Mouse (Mus musculus) small intestine, adult 2 months (tissue): ENCODE results near the gene Gcn1l1. TPM values are rescaled to one million over a fixed set of nuclear protein-coding genes. Genes with fewer than 3 reads are reported as not detected.
A peak's percentile ranks its signal among the peaks of the same experiment; 100 is the strongest.

Experiments
- H3K27ac ChIP-seq: fragments of 200-500 bp; 2 replicates; pipeline ENCODE4 v1.5.1; 2012; ENCODE audit warnings: low read depth, low read length, control low read depth, inconsistent platforms; ENCODE audit not compliant: insufficient read depth
- H3K27me3 ChIP-seq: fragments of 200-500 bp; 2 replicates; pipeline ENCODE4 v1.6.1; 2012; ENCODE audit warnings: mild to moderate bottlenecking, moderate library complexity, low read length, inconsistent platforms; ENCODE audit not compliant: control insufficient read depth, insufficient read depth
- H3K36me3 ChIP-seq: fragments of 200-500 bp; 2 replicates; pipeline ENCODE4 v1.6.1; 2012; ENCODE audit warnings: mild to moderate bottlenecking, low read length, control low read depth, inconsistent platforms; ENCODE audit not compliant: control insufficient read depth, insufficient read depth
- H3K4me1 ChIP-seq: fragments of 200-500 bp; 2 replicates; pipeline ENCODE4 v1.6.1; 2012; ENCODE audit warnings: low read length, inconsistent platforms, mixed read lengths; ENCODE audit not compliant: control insufficient read depth, insufficient read depth, insufficient read length
- H3K4me3 ChIP-seq: fragments of 200-500 bp; 2 replicates; pipeline ENCODE4 v1.5.1; 2012; ENCODE audit warnings: low read depth, mild to moderate bottlenecking, control low read depth, inconsistent platforms, low read length, moderate library complexity
- CTCF ChIP-seq: fragments of 200-500 bp; IDR thresholded peaks from 2 replicates; pipeline ENCODE4 v1.5.1; 2012; ENCODE audit warnings: low read depth, mild to moderate bottlenecking, control low read depth, inconsistent platforms, low read length, moderate library complexity, mixed read lengths; ENCODE audit not compliant: insufficient replicate concordance, insufficient read length; ENCODE audit errors: extremely low read depth
- POLR2A ChIP-seq: fragments of 200-500 bp; IDR thresholded peaks from 2 replicates; pipeline ENCODE4 v1.6.1; 2012; ENCODE audit warnings: low read depth, mild to moderate bottlenecking, control low read depth, inconsistent platforms, low read length, moderate library complexity
- WGBS: fragments of 180-500 bp; shearing (Covaris S2); methylation state at CpG from one replicate; pipeline ENCODE4 v1.1.7; 2018; 5-methylcytosine and 5-hydroxymethylcytosine counted together
- polyA plus RNA-seq: library from polyadenylated mRNA; depleted of rRNA; stranded (reverse); fragments of >200 nt; gene quantifications from 2 replicates; pipeline ENCODE4 v1.2.3, GENCODE M21; 2012

The Gcn1l1 gene
- polyA plus RNA-seq, 1 experiment: 30.7 TPM

GRCm38 (mm10) chr5:115649699-115650098, 84.6 kb downstream of the Gcn1l1 start:
- Histone ChIP-seq H3K27ac (no peak overlapping the region), H3K4me1 (peaks cover 11% of the 10 kb centered on the region; the same call in 1 of the 2 replicates), H3K4me3 (no peak overlapping the region), H3K36me3 (peaks cover 24% of the 10 kb centered on the region), H3K27me3 (no peaks in the 10 kb centered on the region)
- 92% methylated on average over 8 of the region's 8 CpGs for WGBS
- TF ChIP-seq CTCF: no peak
- no peak for TF ChIP-seq POLR2A

GRCm38 (mm10) chr5:115650885-115651284, 85.8 kb downstream of the Gcn1l1 start:
- WGBS: 90% methylated on average over 10 of the region's 10 CpGs
- no peak overlapping the region for H3K4me3 ChIP-seq
- TF ChIP-seq CTCF (no peak), POLR2A (no peak)
- no peak overlapping the region for H3K27ac ChIP-seq
- H3K36me3 ChIP-seq: peaks cover 16% of the 10 kb centered on the region
- H3K27me3 ChIP-seq: no peaks in the 10 kb centered on the region
- H3K4me1 ChIP-seq: peaks cover 11% of the 10 kb centered on the region; the same call in 1 of the 2 replicates

GRCm38 (mm10) chr5:115651821-115652220, 86.8 kb downstream of the Gcn1l1 start:
- WGBS: 81% methylated on average over 10 of the region's 10 CpGs
- H3K4me1 ChIP-seq: peaks cover 11% of the 10 kb centered on the region; the same call in 1 of the 2 replicates
- H3K27me3 ChIP-seq: no peaks in the 10 kb centered on the region
- peaks cover 8% of the 10 kb centered on the region for H3K36me3 ChIP-seq
- no peak overlapping the region for H3K27ac ChIP-seq
- TF ChIP-seq CTCF: no peak
- no peak for TF ChIP-seq POLR2A
- H3K4me3 ChIP-seq: no peak overlapping the region

- Histone ChIP-seq H3K27me3 (no peaks in the 10 kb centered on the region), H3K4me1 (peaks cover 11% of the 10 kb centered on the region; the same call in 1 of the 2 replicates), H3K4me3 (peak overlapping the region; percentile 58), H3K36me3 (peaks cover 2% of the 10 kb centered on the region; the same call in 1 of the 2 replicates), H3K27ac (peak overlapping the region; percentile 77)
- 3% methylated on average over 35 of the region's 35 CpGs for WGBS
- TF ChIP-seq CTCF (peak; percentile 85), POLR2A (peak; percentile 89)
Observed at GRCm38 (mm10) chr5:115652681-115653575, 87.9 kb downstream of the Gcn1l1 start.

- WGBS: 90% methylated on average over 12 of the region's 12 CpGs
- Histone ChIP-seq H3K27me3 (no peaks in the 10 kb centered on the region), H3K36me3 (no peaks in the 10 kb centered on the region), H3K4me1 (peaks cover 11% of the 10 kb centered on the region; the same call in 1 of the 2 replicates), H3K4me3 (no peak overlapping the region), H3K27ac (no peak overlapping the region)
- TF ChIP-seq CTCF: no peak
- TF ChIP-seq POLR2A: no peak
Observed at GRCm38 (mm10) chr5:115653776-115654175, 88.7 kb downstream of the Gcn1l1 start.

- Histone ChIP-seq H3K4me3 (no peak overlapping the region), H3K27me3 (no peaks in the 10 kb centered on the region), H3K36me3 (no peaks in the 10 kb centered on the region), H3K4me1 (peaks cover 9% of the 10 kb centered on the region; the same call in 1 of the 2 replicates), H3K27ac (no peak overlapping the region)
- TF ChIP-seq CTCF (no peak), POLR2A (no peak)
- WGBS: 35% methylated on average over 6 of the region's 6 CpGs
Observed at GRCm38 (mm10) chr5:115656677-115657076, 91.6 kb downstream of the Gcn1l1 start.

GRCm38 (mm10) chr5:115657234-115657633, 92.2 kb downstream of the Gcn1l1 start:
- TF ChIP-seq POLR2A (no peak), CTCF (no peak)
- no peak overlapping the region for H3K27ac ChIP-seq
- WGBS: 64% methylated on average over 1 of the region's 1 CpGs

More at GRCm38 (mm10) chr5:115657234-115657633, 92.2 kb downstream of the Gcn1l1 start:
- no peaks in the 10 kb centered on the region for H3K36me3 ChIP-seq
- H3K27me3 ChIP-seq: no peaks in the 10 kb centered on the region
- H3K4me1 ChIP-seq: peaks cover 4% of the 10 kb centered on the region; the same call in 1 of the 2 replicates
- no peak overlapping the region for H3K4me3 ChIP-seq
